ENCODE assay signal across 9 mouse cellular contexts in the genomic region with DNA sequence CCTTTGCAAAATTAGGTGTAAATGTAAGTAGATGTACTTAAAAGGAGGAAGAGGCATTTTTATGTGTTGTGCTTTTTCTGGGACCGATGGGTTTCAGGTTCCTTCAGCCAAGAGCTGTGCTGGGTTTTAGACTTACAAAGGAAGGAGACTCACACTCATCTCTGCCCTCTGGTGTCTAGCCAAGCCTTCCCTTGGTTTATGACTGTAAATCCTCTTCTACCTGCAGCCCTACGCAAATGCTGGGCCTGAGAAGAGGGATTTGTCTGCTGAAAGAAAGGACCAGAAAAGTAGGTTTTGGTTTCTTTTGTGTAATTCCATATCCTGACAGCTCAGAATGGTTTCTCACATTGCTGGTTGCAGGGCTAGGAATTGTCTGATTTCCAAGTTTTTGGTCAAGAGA. TPM values are rescaled to one million over a fixed set of nuclear protein-coding genes. Genes with fewer than 3 reads are reported as not detected.
DNase-seq lines count a peak whose midpoint lies in the region; ATAC-seq and TF ChIP-seq lines count a peak whose summit lies in the region.
"Had no signal": no experiment of that assay in that cellular context is flagged by ENCODE, and none has a peak within 500 bp of the region (broad histone marks: within the 10 kb centered on the region; RNA-seq: fewer than 3 reads in every experiment).

No protein-coding gene starts in this region.

- no peak for TF ChIP-seq EP300 in liver, postnatal 0 days (IDR thresholded peaks at IDR 0.05; ENCODE audit: low read depth)

- WGBS in forebrain, postnatal 0 days = 19% methylated on average over 2 of the region's 2 CpGs
- WGBS in liver, postnatal 0 days (ENCODE audit: insufficient replicate concordance) = 26% methylated on average over 2 of the region's 2 CpGs

- H3K4me3 ChIP-seq in testis, adult 2 months (ENCODE audit: control insufficient read depth, low read depth, low read length) = peak overlapping the region; percentile 27; the same call in 1 of the 2 replicates
- peak overlapping the region; percentile 57 for H3K4me3 ChIP-seq in forebrain, postnatal 0 days (ENCODE audit: low read depth, low read length)
- H3K4me3 ChIP-seq in liver, postnatal 0 days (ENCODE audit: low read depth, low read length) = peak overlapping the region; percentile 75

- no peaks in the 10 kb centered on the region for H3K27me3 ChIP-seq in testis, adult 2 months (ENCODE audit: control insufficient read depth, insufficient read depth, low read length)
- H3K27me3 ChIP-seq in forebrain, postnatal 0 days (ENCODE audit: insufficient read depth, low read length) = no peaks in the 10 kb centered on the region
- H3K27me3 ChIP-seq in liver, postnatal 0 days (ENCODE audit: insufficient read depth, low read length) = no peaks in the 10 kb centered on the region
- H3K27me3 ChIP-seq: Patski had no signal

- H3K27ac ChIP-seq in testis, adult 2 months (ENCODE audit: control insufficient read depth, insufficient read depth, low read depth, low read length) = peak overlapping the region; percentile 45; the same call in 1 of the 2 replicates
- H3K27ac ChIP-seq in forebrain, postnatal 0 days (ENCODE audit: low read depth, low read length) = peak overlapping the region; percentile 40
- peak overlapping the region; percentile 96 for H3K27ac ChIP-seq in liver, postnatal 0 days (ENCODE audit: low read depth)

- no peak for ATAC-seq in forebrain, postnatal 0 days
- ATAC-seq in liver, postnatal 0 days = no peak

- TF ChIP-seq POLR2A in testis, adult 2 months (IDR thresholded peaks at IDR 0.05; ENCODE audit: control insufficient read depth, low read depth, low read length) = no peak

- H3K9ac ChIP-seq in forebrain, postnatal 0 days = peak overlapping the region; percentile 88
- H3K9ac ChIP-seq in liver, postnatal 0 days (replicated peaks) = peak overlapping the region; percentile 98

- DNase-seq in embryo, embryonic 10 days (ENCODE audit: low spot score) = peak; percentile 58
- DNase-seq in embryo, embryonic 9.5 days (ENCODE audit: extremely low spot score) = no peak
- DNase-seq in testis, postnatal 14 days (ENCODE audit: low spot score) = no peak
- DNase-seq in forebrain, postnatal 0 days = peak; percentile 43
- DNase-seq in liver, postnatal 0 days = no peak
- no peak for DNase-seq in urinary bladder, postnatal 25 days (ENCODE audit: low spot score)
- no peak for DNase-seq in frontal cortex, postnatal 25 days (ENCODE audit: low spot score in 2 of 2)

- peak overlapping the region; percentile 66 for H3K4me2 ChIP-seq in forebrain, postnatal 0 days (ENCODE audit: low read depth)
- peak overlapping the region; percentile 83 for H3K4me2 ChIP-seq in liver, postnatal 0 days (ENCODE audit: low read depth, low read length)

- no peaks in the 10 kb centered on the region for H3K9me3 ChIP-seq in forebrain, postnatal 0 days (ENCODE audit: low read length)
- H3K9me3 ChIP-seq in liver, postnatal 0 days (ENCODE audit: low read length) = no peaks in the 10 kb centered on the region

- TF ChIP-seq CTCF in testis, adult 2 months (IDR thresholded peaks at IDR 0.05; ENCODE audit: control insufficient read depth, insufficient read depth, insufficient replicate concordance, low read depth, low read length) = no peak
- TF ChIP-seq CTCF in forebrain, postnatal 0 days (IDR thresholded peaks at IDR 0.05; ENCODE audit: low read depth) = peak; percentile 31
- TF ChIP-seq CTCF in liver, postnatal 0 days (IDR thresholded peaks at IDR 0.05; ENCODE audit: low read depth) = peak; percentile 61

- H3K4me1 ChIP-seq in testis, adult 2 months (ENCODE audit: control insufficient read depth, insufficient read depth, low read length) = peaks cover 10% of the 10 kb centered on the region
- H3K4me1 ChIP-seq in forebrain, postnatal 0 days (ENCODE audit: insufficient read depth) = peaks cover 6% of the 10 kb centered on the region
- H3K4me1 ChIP-seq in liver, postnatal 0 days (ENCODE audit: insufficient read depth) = peaks cover 59% of the 10 kb centered on the region

- H3K36me3 ChIP-seq in testis, adult 2 months (ENCODE audit: control insufficient read depth, insufficient read depth, low read length) = no peaks in the 10 kb centered on the region
- no peaks in the 10 kb centered on the region for H3K36me3 ChIP-seq in forebrain, postnatal 0 days (ENCODE audit: insufficient read depth)
- H3K36me3 ChIP-seq in liver, postnatal 0 days (replicated peaks; ENCODE audit: insufficient read depth, low read length) = peaks cover 11% of the 10 kb centered on the region; the same call in 1 of the 2 replicates

RNA-seq across cellular contexts. Expression of a gene that starts 1.3 kb away (rescaled TPM):
- polyA plus RNA-seq in testis, adult 2 months (2012; rRNA removed) = 21.0 and 27.7 TPM in 2 replicates
- total RNA-seq in forebrain, postnatal 0 days (2014; rRNA removed) = 16.5 and 17.5 TPM in 2 replicates
- polyA plus RNA-seq in forebrain, postnatal 0 days (2015; fragmentation: Nextera tagmentation; extraction: Ambion mirVana) = 26.0 and 53.4 TPM in 2 replicates
- polyA plus RNA-seq in liver, postnatal 0 days (2015; fragmentation: Nextera tagmentation; extraction: Ambion mirVana) = 175 and 212 TPM in 2 replicates

Comparison
In these comparisons a context has a peak if more than half of its experiments do, and no peak if none do; other contexts are left out.
1. DNase-seq: peak in embryo, embryonic 10 days (single experiment) and forebrain, postnatal 0 days (single experiment); none in embryo, embryonic 9.5 days (single experiment), testis, postnatal 14 days (single experiment), liver, postnatal 0 days (single experiment), urinary bladder, postnatal 25 days (single experiment) and frontal cortex, postnatal 25 days (0 of 2).
2. H3K27ac ChIP-seq: peak in every context shown above with its lines; median percentile 96 in liver, postnatal 0 days; 45 in testis, adult 2 months; 40 in forebrain, postnatal 0 days.
3. Peak in every context shown above with its lines, with median percentiles within 50 percentile points of each other: H3K4me3 ChIP-seq.